Mouse (Mus musculus) G1E (cell line): ENCODE results near the gene Haus7. TPM values are rescaled to one million over a fixed set of nuclear protein-coding genes. Genes with fewer than 3 reads are reported as not detected.
A peak's percentile ranks its signal among the peaks of the same experiment; 100 is the strongest.
"Not testable (repeated sequence)": the region's sequence is repeated elsewhere in the genome, so short reads cannot be mapped to it uniquely, and the experiment has no call there.

ENCODE experiments used
- ATAC-seq: 2 replicates; pipeline ENCODE4 v1.8.0; 2016; ENCODE audit warnings: mild to moderate bottlenecking; ENCODE audit not compliant: insufficient number of reproducible peaks, poor library complexity, low FRiP score, severe bottlenecking; ENCODE audit errors: extremely low read depth
- DNase-seq: peaks from one replicate; pipeline ENCODE4 v3.0.0; 2012; ENCODE audit warnings: low spot score
- H3K27me3 ChIP-seq: 2 replicates; pipeline ENCODE4 v1.6.1; 2012; ENCODE audit warnings: mild to moderate bottlenecking, low read length, inconsistent platforms; ENCODE audit not compliant: insufficient read depth
- H3K36me3 ChIP-seq: replicated peaks from 2 replicates; pipeline ENCODE3; 2012; ENCODE audit warnings: mild to moderate bottlenecking, inconsistent platforms
- H3K4me1 ChIP-seq: 2 replicates; pipeline ENCODE4 v1.6.1; 2012; ENCODE audit warnings: low read depth, low read length, inconsistent platforms, mixed read lengths; ENCODE audit not compliant: insufficient read depth
- H3K4me3 ChIP-seq: 2 replicates; pipeline ENCODE4 v1.5.1; 2012; ENCODE audit warnings: low read depth, mild to moderate bottlenecking, inconsistent platforms, low read length, moderate library complexity, mixed read lengths
- H3K9me3 ChIP-seq: replicated peaks from 2 replicates; pipeline ENCODE4 v1.6.1; 2012; ENCODE audit warnings: inconsistent platforms
- CTCF ChIP-seq: IDR thresholded peaks from 2 replicates; pipeline ENCODE4 v1.5.1; 2012; ENCODE audit warnings: low read depth, low read length, inconsistent platforms, mixed read lengths
- GATA1 ChIP-seq: IDR thresholded peaks from 2 replicates; pipeline ENCODE4 v1.6.1; 2012; ENCODE audit warnings: borderline replicate concordance, low read length, inconsistent platforms, mixed read lengths
- GATA2 ChIP-seq: IDR thresholded peaks from 2 replicates; pipeline ENCODE4 v1.6.1; 2012; ENCODE audit warnings: low read depth, low read length, inconsistent platforms, borderline replicate concordance
- POLR2AphosphoS5 ChIP-seq: IDR thresholded peaks from 2 replicates; pipeline ENCODE4 v1.6.1; 2012; ENCODE audit warnings: low read depth, low read length, inconsistent platforms; ENCODE audit not compliant: insufficient replicate concordance
- TAL1 ChIP-seq: conservative IDR thresholded peaks from 2 replicates; pipeline ENCODE4 v1.6.1; 2012; ENCODE audit warnings: low read depth, low read length, inconsistent platforms, mixed read lengths
- polyA plus RNA-seq: library from polyadenylated mRNA; stranded (reverse); fragments of >175 nt; gene quantifications from 2 replicates; pipeline ENCODE4 v1.2.3, GENCODE M21; 2012
- total RNA-seq, 2 experiments: library from RNA; stranded (forward) in 1 of 2; stranded (reverse) in 1 of 2; fragments of 200-1000 nt in 1 of 2; fragments of >200 nt in 1 of 2; fragmentation: Nextera tagmentation in 1 of 2; gene quantifications; 2 replicates each; pipeline ENCODE4 v1.2.3; 2014 to 2017

Gene Haus7
- total RNA-seq (2014; fragmentation: Nextera tagmentation), result 14.4 and 19.3 TPM in 2 replicates
- 34.1 and 35.2 TPM in 2 replicates for total RNA-seq (2017)
- 3.6 and 3.9 TPM in 2 replicates for polyA plus RNA-seq

GRCm38 (mm10) chrX:73458877-73459392 lies at the start of gene Haus7:
Gene Haus7 (minus strand): TSS chrX:73459044.
- H3K27me3 ChIP-seq, result no peaks in the 10 kb centered on the region
- TF ChIP-seq CTCF (0 out of 2 replicates have a peak, but pooled peaks have one; percentile 5), POLR2AphosphoS5 (no peak), GATA1 (no peak)

DNA sequence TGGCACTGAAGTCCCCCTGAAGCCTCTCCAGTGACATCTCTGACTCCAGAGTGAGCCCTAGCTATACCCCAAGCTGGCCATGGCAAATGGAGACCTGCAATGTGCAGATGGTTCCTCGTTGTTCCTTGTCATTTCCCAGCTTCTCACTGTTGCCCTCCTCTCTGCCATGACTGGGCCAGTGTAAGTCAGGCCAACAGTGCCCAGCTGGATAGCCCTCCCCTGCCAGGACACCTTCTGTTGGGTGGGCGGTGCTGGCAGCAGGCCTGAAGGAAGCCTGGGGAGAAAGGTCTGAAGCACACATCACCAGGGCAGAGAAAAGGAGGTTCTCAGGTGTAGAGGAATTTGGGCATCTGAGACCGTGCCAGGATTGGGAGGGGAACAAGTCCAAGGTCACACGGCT lies 47.7 kb upstream of the Haus7 start:
- Histone ChIP-seq H3K36me3 (no peaks in the 10 kb centered on the region), H3K4me3 (no peak overlapping the region), H3K4me1 (no peaks in the 10 kb centered on the region), H3K9me3 (no peaks in the 10 kb centered on the region), H3K27me3 (no peaks in the 10 kb centered on the region)
- ATAC-seq (no peak), DNase-seq (no peak)
- no peak for TF ChIP-seq POLR2AphosphoS5
- no peak for TF ChIP-seq CTCF
- TF ChIP-seq GATA1, result no peak
- no peak for TF ChIP-seq TAL1
- no peak for TF ChIP-seq GATA2

More at GRCm38 (mm10) chrX:73458877-73459392, at the start of gene Haus7:
- Histone ChIP-seq H3K9me3 (no peaks in the 10 kb centered on the region), H3K36me3 (peaks cover 24% of the 10 kb centered on the region), H3K4me1 (peaks cover 10% of the 10 kb centered on the region), H3K4me3 (peak within 1 kb of the TSS; percentile 72)
- DNase-seq (peak; percentile 90), ATAC-seq (peak; percentile 99)

DNA sequence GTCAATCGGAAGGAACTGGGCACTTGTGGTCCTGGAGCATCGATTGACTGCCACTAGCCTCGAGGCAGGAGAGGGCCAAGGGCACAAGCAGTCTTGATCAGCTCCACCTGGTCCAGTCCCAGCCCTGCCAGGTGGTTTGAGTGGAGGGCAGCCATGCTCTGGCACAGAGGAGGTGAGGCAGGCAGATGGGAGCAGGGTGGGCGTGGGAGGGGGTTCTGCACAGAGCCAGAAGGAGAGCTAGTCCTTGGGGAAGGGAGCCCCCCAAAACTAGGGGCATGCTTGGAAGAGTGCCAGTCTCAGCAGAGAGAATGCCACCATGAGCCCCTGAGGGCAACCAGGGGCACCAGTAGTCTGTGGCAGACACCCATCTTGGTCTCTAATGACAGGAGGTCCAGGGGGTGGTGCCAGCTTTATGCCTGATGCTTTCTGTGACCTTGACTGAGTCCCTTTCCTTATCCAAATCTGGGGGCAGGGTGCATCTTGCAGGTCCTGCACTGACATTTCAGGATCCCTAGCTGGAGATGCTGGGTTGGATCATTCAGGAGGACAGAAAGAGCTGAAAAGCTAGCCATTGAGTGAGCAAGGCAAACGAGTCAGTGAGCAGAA lies 46.4 kb upstream of the Haus7 start:
- DNase-seq (no peak), ATAC-seq (no peak)
- H3K4me3 ChIP-seq, result no peak overlapping the region
- TF ChIP-seq GATA1 (no peak), TAL1 (no peak), GATA2 (no peak), POLR2AphosphoS5 (no peak), CTCF (no peak)
- no peaks in the 10 kb centered on the region for H3K9me3 ChIP-seq
- no peaks in the 10 kb centered on the region for H3K36me3 ChIP-seq
- no peaks in the 10 kb centered on the region for H3K4me1 ChIP-seq
- no peaks in the 10 kb centered on the region for H3K27me3 ChIP-seq

DNA sequence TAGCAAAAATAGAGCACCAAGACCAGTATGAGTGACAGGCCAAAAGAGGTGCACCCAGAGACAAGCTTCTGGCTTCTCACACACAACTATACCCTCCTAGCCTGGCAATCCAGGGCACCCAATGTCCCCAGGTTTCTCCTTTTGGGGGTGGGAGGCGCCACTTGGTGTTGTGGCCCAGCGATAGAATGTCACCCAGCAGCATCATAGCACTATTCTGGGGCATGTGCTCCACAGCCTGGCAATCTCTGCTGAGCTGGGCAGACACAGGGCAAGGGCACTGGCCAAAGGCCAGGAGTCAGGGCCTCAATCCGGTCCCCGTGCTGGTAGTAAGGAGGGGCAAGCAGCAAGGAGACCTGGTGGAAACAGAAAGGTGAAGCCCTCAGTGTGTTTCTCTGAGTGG lies 37.9 kb upstream of the Haus7 start:
- TF ChIP-seq TAL1 (no peak), GATA1 (no peak), CTCF (no peak), GATA2 (no peak), POLR2AphosphoS5 (no peak)
- 0 out of 2 replicates have a peak, but pooled peaks cover 3% of the 10 kb centered on the region for H3K27me3 ChIP-seq
- no peak for DNase-seq
- H3K9me3 ChIP-seq, result no peaks in the 10 kb centered on the region
- no peaks in the 10 kb centered on the region for H3K36me3 ChIP-seq
- no peak for ATAC-seq
- no peaks in the 10 kb centered on the region for H3K4me1 ChIP-seq
- H3K4me3 ChIP-seq, result no peak overlapping the region

DNA sequence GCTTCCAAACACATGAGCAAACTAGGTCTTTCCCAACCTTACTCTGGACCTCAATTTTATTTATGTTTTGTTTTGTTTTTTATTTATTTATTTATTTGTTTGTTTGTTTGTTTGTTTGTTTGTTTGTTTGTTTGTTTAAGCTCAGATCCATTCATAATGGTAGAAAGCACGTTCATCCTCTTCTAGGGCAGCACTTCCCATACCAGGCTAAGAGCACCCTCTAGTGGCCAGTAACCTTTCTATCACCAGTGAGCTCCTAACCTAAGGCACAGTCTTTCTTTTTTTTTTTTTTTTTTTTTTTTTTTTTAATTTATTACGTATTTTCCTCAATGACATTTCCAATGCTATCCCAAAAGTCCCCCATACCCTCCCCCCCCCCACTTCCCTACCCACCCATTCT lies 34.7 kb upstream of the Haus7 start:
- not testable (repeated sequence) for ATAC-seq, H3K9me3 ChIP-seq, H3K36me3 ChIP-seq, H3K4me3 ChIP-seq, H3K4me1 ChIP-seq, H3K27me3 ChIP-seq
- DNase-seq, result peak; percentile 36

DNA sequence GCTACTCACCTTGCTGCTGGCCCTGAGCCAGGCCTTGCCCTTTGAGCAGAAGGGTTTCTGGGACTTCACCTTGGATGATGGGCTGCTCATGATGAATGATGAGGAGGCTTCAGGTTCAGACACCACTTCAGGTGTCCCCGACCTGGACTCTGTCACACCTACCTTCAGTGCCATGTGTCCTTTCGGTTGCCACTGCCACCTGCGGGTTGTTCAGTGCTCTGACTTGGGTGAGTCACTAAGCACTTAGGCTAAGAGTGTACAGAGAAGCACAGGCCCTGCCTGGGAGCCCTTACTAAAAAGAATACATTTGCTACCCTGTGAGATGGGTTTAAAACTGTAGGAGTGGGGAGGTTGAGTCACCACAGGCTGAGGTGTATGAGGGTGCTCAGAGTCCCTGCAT lies 32.0 kb upstream of the Haus7 start:
- Histone ChIP-seq H3K9me3 (no peaks in the 10 kb centered on the region), H3K4me3 (no peak overlapping the region), H3K36me3 (no peaks in the 10 kb centered on the region), H3K27me3 (no peaks in the 10 kb centered on the region), H3K4me1 (no peaks in the 10 kb centered on the region)
- no peak for DNase-seq
- no peak for ATAC-seq
- no peak for TF ChIP-seq GATA1
- no peak for TF ChIP-seq GATA2
- no peak for TF ChIP-seq CTCF
- no peak for TF ChIP-seq TAL1
- TF ChIP-seq POLR2AphosphoS5, result no peak

GRCm38 (mm10) chrX:73490186-73490585 lies 31.3 kb upstream of the Haus7 start:
- DNase-seq (no peak), ATAC-seq (no peak)
- TF ChIP-seq TAL1, result no peak
- no peak for TF ChIP-seq CTCF
- no peak for TF ChIP-seq POLR2AphosphoS5
- TF ChIP-seq GATA2, result no peak
- no peak for TF ChIP-seq GATA1
- H3K27me3 ChIP-seq, result no peaks in the 10 kb centered on the region
- no peaks in the 10 kb centered on the region for H3K4me1 ChIP-seq
- H3K9me3 ChIP-seq, result no peaks in the 10 kb centered on the region
- H3K4me3 ChIP-seq, result no peak overlapping the region
- no peaks in the 10 kb centered on the region for H3K36me3 ChIP-seq
